Mouse (Mus musculus) myocyte (in vitro differentiated cells): ENCODE data around the gene Mycl. TPM values are rescaled to one million over a fixed set of nuclear protein-coding genes. Genes with fewer than 3 reads are reported as not detected.

ENCODE experiments used
- H3K27me3 ChIP-seq: one replicate; pipeline ENCODE4 v1.6.1; 2011; ENCODE audit not compliant: control insufficient read depth, insufficient read depth, insufficient read length
- H3K36me3 ChIP-seq: one replicate; pipeline ENCODE4 v1.6.1; 2011; ENCODE audit not compliant: control insufficient read depth, insufficient read depth
- H3K4me2 ChIP-seq: one replicate; pipeline ENCODE4 v1.6.1; 2011; ENCODE audit warnings: low read depth, control low read depth
- H3K4me3 ChIP-seq: one replicate; pipeline ENCODE4 v1.5.1; 2011; ENCODE audit warnings: mild to moderate bottlenecking, control low read depth, moderate library complexity
- H3K79me2 ChIP-seq: one replicate; pipeline ENCODE4 v1.6.1; 2011; ENCODE audit not compliant: control insufficient read depth, insufficient read depth
- H3ac ChIP-seq: one replicate; pipeline ENCODE4 v1.6.1; 2011; ENCODE audit not compliant: control insufficient read depth, insufficient read length
- CEBPB ChIP-seq: IDR thresholded peaks from 2 replicates; pipeline ENCODE4 v1.6.1; 2011; ENCODE audit warnings: mild to moderate bottlenecking, moderate library complexity; ENCODE audit not compliant: poor library complexity, insufficient read depth, severe bottlenecking
- E2F4 ChIP-seq: IDR thresholded peaks from one replicate; pipeline ENCODE4 v1.6.1; 2011; ENCODE audit warnings: mild to moderate bottlenecking, control low read depth, moderate library complexity; ENCODE audit not compliant: insufficient read depth
- MAX ChIP-seq: IDR thresholded peaks from one replicate; pipeline ENCODE4 v1.6.1; 2011; ENCODE audit warnings: low read depth, mild to moderate bottlenecking, control low read depth
- MYOD1 ChIP-seq, 3 experiments: IDR thresholded peaks; one replicate each; pipeline ENCODE4 v1.6.1; 2011; ENCODE audit warnings: control low read depth in 2 of 3, low read depth in 2 of 3, mild to moderate bottlenecking in 2 of 3, moderate library complexity in 1 of 3; ENCODE audit not compliant: insufficient read length in 2 of 3, control insufficient read depth in 1 of 3
- MYOG ChIP-seq, 3 experiments: IDR thresholded peaks; one replicate each; pipeline ENCODE4 v1.6.1; 2011; ENCODE audit warnings: control low read depth in 2 of 3, low read depth in 2 of 3, mild to moderate bottlenecking in 2 of 3; ENCODE audit not compliant: insufficient read length in 2 of 3, control insufficient read depth in 1 of 3, insufficient read depth in 1 of 3
- POLR2A ChIP-seq: IDR thresholded peaks from one replicate; pipeline ENCODE4 v1.6.1; 2011; ENCODE audit warnings: low read depth, mild to moderate bottlenecking, control low read depth, moderate library complexity; ENCODE audit not compliant: insufficient read length
- POLR2AphosphoS2 ChIP-seq: IDR thresholded peaks from one replicate; pipeline ENCODE4 v1.6.1; 2011; ENCODE audit warnings: low read depth, control low read depth; ENCODE audit not compliant: insufficient read length
- REST ChIP-seq: IDR thresholded peaks from one replicate; pipeline ENCODE4 v1.6.1; 2011; ENCODE audit warnings: mild to moderate bottlenecking, control low read depth, moderate library complexity; ENCODE audit not compliant: insufficient read depth, insufficient read length
- SRF ChIP-seq: IDR thresholded peaks from one replicate; pipeline ENCODE4 v1.6.1; 2011; ENCODE audit warnings: low read depth; ENCODE audit not compliant: control insufficient read depth, insufficient read length
- TCF12 ChIP-seq: IDR thresholded peaks from one replicate; pipeline ENCODE4 v1.6.1; 2011; ENCODE audit warnings: mild to moderate bottlenecking, control low read depth; ENCODE audit not compliant: poor library complexity, insufficient read depth, severe bottlenecking
- TCF3 ChIP-seq: IDR thresholded peaks from one replicate; pipeline ENCODE4 v1.6.1; 2011; ENCODE audit warnings: low read depth, control low read depth; ENCODE audit not compliant: insufficient read length
- USF1 ChIP-seq: IDR thresholded peaks from one replicate; pipeline ENCODE4 v1.6.1; 2011; ENCODE audit warnings: low read depth, mild to moderate bottlenecking, control low read depth, moderate library complexity
- polyA plus RNA-seq: library from polyadenylated mRNA; unstranded; fragments of >200 nt; fragmentation: generic; extraction: Trizol; gene quantifications from one replicate; pipeline ENCODE4 v1.2.1, GENCODE M21; 2012; ENCODE audit warnings: missing spikeins

Gene Mycl
- polyA plus RNA-seq, 1 experiment, result 9.6 TPM

DNA sequence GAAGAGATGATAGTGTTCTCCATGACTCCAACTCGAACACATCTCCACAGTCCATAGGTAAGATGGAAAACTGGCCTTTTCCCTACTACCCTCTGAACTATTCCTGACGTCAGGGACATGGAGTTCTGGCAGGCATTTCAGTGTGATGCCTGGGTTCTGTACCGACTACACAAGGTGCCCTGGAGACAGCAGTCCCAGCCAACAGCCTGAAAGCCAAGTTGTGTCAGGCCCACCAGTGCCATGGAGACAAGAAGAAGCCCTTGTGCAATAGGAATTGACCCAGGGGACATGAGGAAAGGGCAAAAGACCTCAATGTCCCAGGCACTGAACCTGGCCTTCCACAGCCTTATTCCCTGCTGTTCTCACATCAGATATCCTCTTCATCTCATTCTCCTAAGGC lies 15.6 kb upstream of the Mycl start:
- Histone ChIP-seq H3K27me3 (peaks cover 5% of the 10 kb centered on the region), H3ac (no peak overlapping the region), H3K4me3 (no peak overlapping the region), H3K4me2 (no peak overlapping the region), H3K36me3 (no peaks in the 10 kb centered on the region), H3K79me2 (no peaks in the 10 kb centered on the region)
- no peak for TF ChIP-seq POLR2A

DNA sequence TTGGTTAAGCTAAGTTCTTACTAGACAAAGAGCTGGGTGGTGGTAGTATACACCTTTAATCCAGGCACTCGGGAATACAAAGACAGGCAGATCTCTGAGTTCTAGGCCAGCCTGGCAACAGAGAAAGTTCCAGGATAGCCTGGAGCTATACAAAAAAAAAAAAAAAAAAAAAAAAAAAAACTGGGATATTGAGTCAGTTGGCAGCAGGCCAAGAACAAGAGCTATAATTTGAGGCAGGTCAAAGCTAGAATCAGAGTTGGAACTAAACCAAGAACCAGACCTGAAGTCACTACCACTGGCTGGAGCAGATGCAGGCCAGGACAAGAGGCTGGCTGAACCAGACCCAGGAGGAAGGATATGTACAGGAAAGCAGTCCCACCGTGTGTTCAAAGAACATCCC lies 14.8 kb upstream of the Mycl start:
- no peak overlapping the region for H3K4me3 ChIP-seq
- no peaks in the 10 kb centered on the region for H3K36me3 ChIP-seq
- peaks cover 5% of the 10 kb centered on the region for H3K27me3 ChIP-seq
- TF ChIP-seq MAX, result no peak
- no peak for TF ChIP-seq MYOD1 (IDR thresholded peaks at IDR 0.05; ENCODE audit: control insufficient read depth in 1 of 3, insufficient read length in 2 of 3, low read depth in 2 of 3)
- TF ChIP-seq CEBPB, result no peak
- TF ChIP-seq SRF, result no peak
- H3K4me2 ChIP-seq, result no peak overlapping the region
- H3ac ChIP-seq, result no peak overlapping the region
- H3K79me2 ChIP-seq, result no peaks in the 10 kb centered on the region

DNA sequence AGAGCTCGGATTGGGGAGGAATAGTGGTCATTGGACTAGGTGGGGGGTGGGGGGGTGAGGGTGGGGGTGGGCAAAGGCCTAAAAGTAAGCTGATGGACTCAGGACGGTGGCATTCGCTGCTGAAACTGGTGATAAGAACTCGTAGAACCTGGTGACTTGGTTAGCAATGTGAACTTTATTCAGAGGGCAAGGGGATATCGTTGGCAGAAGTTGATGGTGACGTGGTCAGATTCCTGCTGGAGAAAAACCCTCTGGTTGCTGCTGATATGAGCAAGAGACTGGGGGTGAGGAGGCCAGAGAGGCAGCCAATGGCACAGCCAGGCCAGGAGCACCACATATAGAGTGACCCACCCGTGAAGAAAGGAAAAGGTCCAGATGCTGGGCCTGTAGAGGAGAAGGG lies 14.2 kb upstream of the Mycl start:
- TF ChIP-seq CEBPB, result no peak
- no peak for TF ChIP-seq POLR2AphosphoS2
- TF ChIP-seq REST, result no peak
- no peak for TF ChIP-seq SRF
- no peak for TF ChIP-seq MYOG (IDR thresholded peaks at IDR 0.05; ENCODE audit: control insufficient read depth in 1 of 3, insufficient read depth in 1 of 3, insufficient read length in 2 of 3, low read depth in 2 of 3)
- TF ChIP-seq TCF3, result no peak
- no peak for TF ChIP-seq TCF12
- TF ChIP-seq USF1, result no peak
- TF ChIP-seq POLR2A, result no peak
- no peak for TF ChIP-seq MAX
- no peak for TF ChIP-seq MYOD1 (IDR thresholded peaks at IDR 0.05; ENCODE audit: control insufficient read depth in 1 of 3, insufficient read length in 2 of 3, low read depth in 2 of 3)
- TF ChIP-seq E2F4, result no peak
- H3ac ChIP-seq, result no peak overlapping the region
- H3K27me3 ChIP-seq, result peaks cover 5% of the 10 kb centered on the region
- H3K79me2 ChIP-seq, result no peaks in the 10 kb centered on the region
- no peaks in the 10 kb centered on the region for H3K36me3 ChIP-seq
- no peak overlapping the region for H3K4me2 ChIP-seq
- H3K4me3 ChIP-seq, result no peak overlapping the region

DNA sequence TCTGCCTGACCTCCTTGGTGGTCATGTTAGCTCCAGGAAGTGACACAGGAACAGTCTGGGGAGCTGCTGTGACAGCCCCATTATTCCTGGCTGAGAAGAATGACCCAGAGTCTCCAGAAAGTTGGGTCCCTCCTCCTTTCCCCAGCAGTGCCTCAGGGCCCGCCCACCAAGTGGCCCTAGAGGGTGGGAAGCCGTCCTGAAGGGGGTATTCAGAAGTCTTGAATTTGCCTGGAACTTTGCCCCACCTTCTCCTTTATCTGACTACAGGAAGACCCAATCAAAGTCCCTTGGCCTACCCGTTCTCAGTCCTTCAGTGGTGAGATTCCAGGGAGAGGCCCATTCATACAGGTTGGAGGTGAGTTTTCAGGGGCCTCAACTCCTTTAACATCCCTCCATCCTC lies 13.5 kb upstream of the Mycl start:
- H3K4me2 ChIP-seq, result no peak overlapping the region
- TF ChIP-seq REST, result no peak
- TF ChIP-seq E2F4, result no peak
- no peak for TF ChIP-seq MYOG (IDR thresholded peaks at IDR 0.05; ENCODE audit: control insufficient read depth in 1 of 3, insufficient read depth in 1 of 3, insufficient read length in 2 of 3, low read depth in 2 of 3)
- TF ChIP-seq TCF12, result no peak
- H3ac ChIP-seq, result no peak overlapping the region
- H3K27me3 ChIP-seq, result peaks cover 5% of the 10 kb centered on the region
- H3K36me3 ChIP-seq, result no peaks in the 10 kb centered on the region
- H3K4me3 ChIP-seq, result no peak overlapping the region
- H3K79me2 ChIP-seq, result no peaks in the 10 kb centered on the region

DNA sequence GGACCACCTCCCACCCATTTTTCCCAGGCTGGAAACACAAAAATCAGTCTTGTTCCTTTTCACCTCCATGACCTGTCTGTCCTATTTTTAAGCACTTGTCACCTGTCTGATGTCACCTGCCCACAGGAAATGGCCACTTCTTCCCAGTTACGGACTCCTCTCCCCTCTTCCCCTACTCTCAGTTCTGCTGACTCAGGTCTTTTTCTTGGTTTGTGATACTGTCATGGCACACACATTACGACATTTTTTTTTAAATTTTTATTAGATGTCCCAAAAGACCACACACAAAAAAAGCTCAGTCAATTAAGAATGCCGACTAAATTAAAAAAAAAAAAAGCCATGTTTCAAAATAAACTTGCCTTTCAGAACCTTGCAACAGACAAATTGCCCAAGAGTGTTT lies 12.9 kb upstream of the Mycl start:
- H3ac ChIP-seq, result no peak overlapping the region
- H3K79me2 ChIP-seq, result no peaks in the 10 kb centered on the region
- H3K27me3 ChIP-seq, result peaks cover 5% of the 10 kb centered on the region
- no peak overlapping the region for H3K4me2 ChIP-seq
- H3K36me3 ChIP-seq, result no peaks in the 10 kb centered on the region
- TF ChIP-seq CEBPB (no peak), MYOG (IDR thresholded peaks at IDR 0.05; ENCODE audit: control insufficient read depth in 1 of 3, insufficient read depth in 1 of 3, insufficient read length in 2 of 3, low read depth in 2 of 3) (no peak), TCF12 (no peak), REST (no peak), USF1 (no peak), TCF3 (no peak), MAX (no peak), SRF (no peak), E2F4 (no peak), POLR2A (no peak), POLR2AphosphoS2 (no peak), MYOD1 (IDR thresholded peaks at IDR 0.05; ENCODE audit: control insufficient read depth in 1 of 3, insufficient read length in 2 of 3, low read depth in 2 of 3) (no peak)
- H3K4me3 ChIP-seq, result no peak overlapping the region

DNA sequence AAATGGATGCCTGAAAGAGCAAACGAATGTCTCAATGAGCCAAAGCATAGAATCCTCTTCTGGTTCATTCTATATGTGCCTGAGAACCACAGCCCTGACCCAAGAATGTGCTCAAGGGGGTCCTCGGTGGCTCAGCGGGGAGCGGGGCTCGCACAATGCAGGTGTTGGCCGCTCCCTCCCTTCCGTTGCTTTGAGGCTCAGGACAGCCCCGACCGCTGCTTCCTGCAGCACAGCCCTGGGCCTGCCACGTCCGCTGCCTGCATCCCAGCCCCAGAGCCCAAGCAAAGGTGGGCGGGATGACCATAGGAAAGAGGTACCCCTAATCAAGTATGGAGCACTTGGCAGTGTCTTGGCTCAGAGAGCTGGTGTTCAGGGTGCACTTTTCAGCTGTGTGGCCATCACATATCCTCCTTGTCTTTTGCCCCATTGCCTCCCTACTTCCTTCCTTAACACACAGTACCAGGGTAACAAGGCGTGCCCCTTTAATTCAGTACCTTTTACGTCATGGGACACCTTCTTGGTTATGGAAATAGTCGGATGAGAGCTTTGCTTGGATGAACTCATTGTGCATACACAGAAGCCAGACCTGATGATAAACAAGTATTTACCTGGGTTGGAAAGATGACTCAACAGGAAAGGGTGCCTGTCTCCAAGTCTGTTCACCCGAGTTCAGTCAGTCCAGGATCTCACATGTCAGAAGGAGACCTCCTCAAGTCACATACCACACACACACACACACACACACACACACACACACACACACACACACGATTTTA lies 11.8 kb upstream of the Mycl start:
- no peak overlapping the region for H3K4me3 ChIP-seq
- H3ac ChIP-seq, result no peak overlapping the region
- no peaks in the 10 kb centered on the region for H3K79me2 ChIP-seq
- TF ChIP-seq POLR2AphosphoS2 (no peak), CEBPB (no peak), TCF12 (no peak), USF1 (no peak), MAX (no peak), E2F4 (no peak), MYOG (IDR thresholded peaks at IDR 0.05; ENCODE audit: control insufficient read depth in 1 of 3, insufficient read depth in 1 of 3, insufficient read length in 2 of 3, low read depth in 2 of 3) (no peak), MYOD1 (IDR thresholded peaks at IDR 0.05; ENCODE audit: control insufficient read depth in 1 of 3, insufficient read length in 2 of 3, low read depth in 2 of 3) (no peak)
- no peak overlapping the region for H3K4me2 ChIP-seq
- peaks cover 5% of the 10 kb centered on the region for H3K27me3 ChIP-seq
- H3K36me3 ChIP-seq, result no peaks in the 10 kb centered on the region
